Mouse (Mus musculus) limb, embryonic 14.5 days (tissue): ENCODE measurements at regions not wholly inside any gene's neighbourhood (a gene's known extent, or its start where the extent isn't known, plus 50 kb on each side); places are given as distances from the start of the nearest gene placed in this dataset.

Experiments used
- ATAC-seq: fragments of 200-750 bp; cut with Nextera tagmentation; 2 replicates; pipeline ENCODE4 v1.8.0; 2017; ENCODE audit warnings: low read depth, moderate number of reproducible peaks, moderate TSS enrichment; ENCODE audit not compliant: low FRiP score
- DNase-seq: peaks from one replicate; pipeline ENCODE4 v3.0.0-alpha.2; 2015; ENCODE audit warnings: low spot score
- H3K27ac ChIP-seq: fragments of 300-500 bp; sonication (generic); replicated peaks from 2 replicates; pipeline ENCODE4 v1.5.1; 2014; ENCODE audit warnings: low read depth, mild to moderate bottlenecking, low read length, moderate library complexity, mixed read lengths
- H3K27me3 ChIP-seq: fragments of 300-500 bp; sonication (generic); 2 replicates; pipeline ENCODE4 v1.6.1; 2014; ENCODE audit warnings: low read length, mixed read lengths; ENCODE audit not compliant: control insufficient read depth, insufficient read depth
- H3K36me3 ChIP-seq: fragments of 300-500 bp; sonication (generic); 2 replicates; pipeline ENCODE4 v1.6.1; 2014; ENCODE audit warnings: mild to moderate bottlenecking, low read length, moderate library complexity, mixed read lengths; ENCODE audit not compliant: control insufficient read depth, insufficient read depth
- H3K4me1 ChIP-seq: fragments of 300-500 bp; sonication (generic); 2 replicates; pipeline ENCODE4 v1.6.1; 2014; ENCODE audit warnings: antibody characterized with exemption, low read length, mixed read lengths; ENCODE audit not compliant: control insufficient read depth, insufficient read depth
- H3K4me2 ChIP-seq: fragments of 300-500 bp; sonication (generic); replicated peaks from 2 replicates; pipeline ENCODE4 v1.6.1; 2014; ENCODE audit warnings: low read depth, mild to moderate bottlenecking, low read length, moderate library complexity; ENCODE audit not compliant: severe bottlenecking
- H3K4me3 ChIP-seq: fragments of 300-500 bp; sonication (generic); replicated peaks from 2 replicates; pipeline ENCODE4 v1.5.1; 2014; ENCODE audit warnings: low read length
- H3K9ac ChIP-seq: fragments of 300-500 bp; sonication (generic); 2 replicates; pipeline ENCODE4 v1.6.1; 2014; ENCODE audit warnings: mild to moderate bottlenecking, low read depth, low read length, moderate library complexity; ENCODE audit not compliant: severe bottlenecking
- H3K9me3 ChIP-seq: fragments of 300-500 bp; sonication (generic); 2 replicates; pipeline ENCODE4 v1.6.1; 2016; ENCODE audit warnings: low read length; ENCODE audit not compliant: control insufficient read depth
- POLR2A ChIP-seq: fragments of 200-500 bp; IDR thresholded peaks from 2 replicates; pipeline ENCODE4 v1.8.0; 2012; ENCODE audit warnings: inconsistent platforms, mild to moderate bottlenecking, moderate library complexity, borderline replicate concordance; ENCODE audit not compliant: insufficient read depth, insufficient read length; ENCODE audit errors: extremely low read depth
- WGBS: fragments of 180-500 bp; shearing (Covaris S2); extraction: QIAGEN DNeasy Blood & Tissue Kit; methylation state at CpG from one replicate; pipeline ENCODE4 v1.1.7; 2014; 5-methylcytosine and 5-hydroxymethylcytosine counted together

DNA sequence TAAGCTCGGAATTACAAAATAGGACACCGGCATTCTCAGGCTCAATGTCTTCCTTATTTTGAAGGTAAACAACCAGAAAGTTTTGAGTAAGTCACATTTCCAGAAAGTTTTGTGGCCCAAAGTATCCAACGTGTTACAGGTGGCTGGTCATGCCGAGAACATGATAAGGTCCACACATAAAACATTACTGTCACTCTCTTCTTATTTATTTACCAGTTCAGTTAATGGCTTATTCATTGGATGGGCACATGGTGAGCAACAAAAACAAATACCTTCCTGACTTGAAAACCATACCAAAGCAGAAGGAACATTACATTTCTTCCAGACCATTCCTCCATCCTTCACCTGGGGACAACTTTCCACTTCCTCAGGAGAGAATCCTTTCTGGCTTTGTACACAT is 345.5 kb upstream of the Arid1b start:
- no peak overlapping the region for H3K9ac ChIP-seq
- no peaks in the 10 kb centered on the region for H3K4me1 ChIP-seq
- no peaks in the 10 kb centered on the region for H3K9me3 ChIP-seq
- H3K4me2 ChIP-seq = no peak overlapping the region
- DNase-seq (no peak), ATAC-seq (no peak)
- WGBS = 92% methylated on average over 4 of the region's 4 CpGs
- no peaks in the 10 kb centered on the region for H3K36me3 ChIP-seq
- no peak overlapping the region for H3K27ac ChIP-seq
- no peak for TF ChIP-seq POLR2A
- H3K27me3 ChIP-seq = no peaks in the 10 kb centered on the region
- H3K4me3 ChIP-seq = no peak overlapping the region

DNA sequence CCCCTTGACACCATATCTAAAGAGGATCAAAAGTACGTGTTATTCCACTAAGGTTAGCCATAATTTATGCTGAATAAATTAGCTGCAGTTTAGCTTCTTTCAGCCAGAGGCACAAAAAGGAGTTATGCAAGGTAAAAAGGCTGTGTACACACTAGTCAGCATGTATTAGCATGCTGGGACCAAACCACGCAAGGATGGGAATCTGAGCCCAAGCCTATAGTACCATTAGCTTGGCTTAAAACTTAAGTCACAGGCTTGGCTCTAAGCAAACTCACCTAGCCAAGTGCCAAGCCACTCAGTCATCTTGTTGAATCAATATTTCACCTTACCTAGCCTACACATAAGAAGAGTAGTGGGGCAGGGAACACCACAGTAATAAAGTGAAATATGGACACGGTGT is 339.9 kb upstream of the Arid1b start:
- WGBS = 77% methylated on average over 3 of the region's 3 CpGs
- no peaks in the 10 kb centered on the region for H3K9me3 ChIP-seq
- DNase-seq = no peak

DNA sequence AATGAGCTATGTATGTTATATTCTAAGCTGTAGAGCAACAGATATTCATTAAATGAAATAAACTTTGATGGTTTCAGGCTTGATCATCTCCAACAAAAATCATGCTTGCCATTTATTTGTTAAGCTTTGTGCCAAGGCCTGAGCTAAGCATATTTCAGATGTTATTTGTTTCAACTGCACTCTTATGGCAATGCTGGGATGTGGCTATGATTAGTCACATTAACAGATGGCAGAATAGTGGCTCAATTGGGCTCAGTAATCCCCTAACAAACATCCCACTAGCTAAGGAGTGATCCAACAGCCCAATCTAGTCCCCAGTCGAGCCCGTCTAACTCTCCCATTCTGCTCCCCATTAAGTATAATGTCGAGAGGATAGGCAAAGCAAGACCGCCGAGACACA is 332.1 kb upstream of the Arid1b start:
- Histone ChIP-seq H3K36me3 (no peaks in the 10 kb centered on the region), H3K9me3 (no peaks in the 10 kb centered on the region), H3K4me2 (no peak overlapping the region), H3K4me3 (no peak overlapping the region), H3K9ac (no peak overlapping the region), H3K27ac (no peak overlapping the region), H3K4me1 (no peaks in the 10 kb centered on the region), H3K27me3 (no peaks in the 10 kb centered on the region)
- WGBS = 94% methylated on average over 5 of the region's 5 CpGs
- DNase-seq (no peak), ATAC-seq (no peak)
- TF ChIP-seq POLR2A = no peak

More for the DNA sequence above, 339.9 kb upstream of the Arid1b start:
- no peak overlapping the region for H3K27ac ChIP-seq
- H3K27me3 ChIP-seq = no peaks in the 10 kb centered on the region
- H3K36me3 ChIP-seq = no peaks in the 10 kb centered on the region
- no peak overlapping the region for H3K4me2 ChIP-seq
- ATAC-seq = no peak
- H3K4me1 ChIP-seq = no peaks in the 10 kb centered on the region
- no peak for TF ChIP-seq POLR2A
- no peak overlapping the region for H3K4me3 ChIP-seq
- no peak overlapping the region for H3K9ac ChIP-seq

DNA sequence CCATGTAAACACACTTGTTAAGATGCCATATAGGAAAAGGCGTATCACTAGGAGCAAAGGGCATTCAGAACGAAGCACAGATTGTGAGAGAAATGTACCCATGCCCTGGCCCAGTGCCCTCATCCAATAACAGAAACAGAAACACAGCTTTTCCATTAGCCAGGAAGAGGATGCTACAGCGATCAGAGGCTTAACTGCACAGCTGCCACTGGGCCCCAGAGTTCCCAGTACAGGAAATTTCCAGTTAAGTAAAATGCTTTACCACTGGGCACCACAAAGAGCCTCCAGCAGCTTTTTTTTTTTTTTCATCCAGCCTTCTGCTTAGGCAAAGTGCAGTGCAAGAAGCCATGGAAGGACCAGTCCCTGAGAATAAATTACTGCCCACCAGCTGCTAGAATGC is 325.6 kb upstream of the Arid1b start:
- no peak for TF ChIP-seq POLR2A
- no peak overlapping the region for H3K27ac ChIP-seq
- H3K4me3 ChIP-seq = no peak overlapping the region
- DNase-seq (no peak), ATAC-seq (no peak)
- H3K9me3 ChIP-seq = no peaks in the 10 kb centered on the region
- no peaks in the 10 kb centered on the region for H3K4me1 ChIP-seq
- 69% methylated on average over 3 of the region's 3 CpGs for WGBS
- no peaks in the 10 kb centered on the region for H3K36me3 ChIP-seq
- H3K9ac ChIP-seq = no peak overlapping the region
- H3K27me3 ChIP-seq = no peaks in the 10 kb centered on the region
- H3K4me2 ChIP-seq = no peak overlapping the region

DNA sequence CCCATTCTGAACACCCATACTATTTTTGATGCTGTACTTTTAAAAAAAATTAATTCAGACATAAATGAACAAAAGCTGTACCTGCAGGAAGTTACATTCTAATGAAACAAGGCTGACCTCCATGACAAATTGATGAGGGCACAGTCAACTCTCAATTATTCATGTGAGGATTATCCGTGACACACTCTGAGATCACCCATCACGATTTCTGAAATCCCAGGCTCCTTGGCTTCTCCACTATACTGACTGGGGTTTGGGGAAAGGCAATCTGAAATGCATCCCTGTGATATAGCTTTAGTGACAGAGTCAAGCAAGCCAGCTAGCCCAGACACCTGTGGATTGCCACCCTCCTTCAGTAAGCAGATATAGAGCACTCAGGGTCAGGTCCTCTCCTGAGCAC is 320.9 kb upstream of the Arid1b start:
- no peak for DNase-seq
- no peak for ATAC-seq
- H3K4me3 ChIP-seq = no peak overlapping the region
- H3K9me3 ChIP-seq = no peaks in the 10 kb centered on the region
- TF ChIP-seq POLR2A = no peak
- 80% methylated on average over 2 of the region's 2 CpGs for WGBS
- H3K4me1 ChIP-seq = no peaks in the 10 kb centered on the region
- no peak overlapping the region for H3K27ac ChIP-seq
- no peaks in the 10 kb centered on the region for H3K27me3 ChIP-seq
- H3K4me2 ChIP-seq = no peak overlapping the region
- no peak overlapping the region for H3K9ac ChIP-seq
- H3K36me3 ChIP-seq = no peaks in the 10 kb centered on the region

DNA sequence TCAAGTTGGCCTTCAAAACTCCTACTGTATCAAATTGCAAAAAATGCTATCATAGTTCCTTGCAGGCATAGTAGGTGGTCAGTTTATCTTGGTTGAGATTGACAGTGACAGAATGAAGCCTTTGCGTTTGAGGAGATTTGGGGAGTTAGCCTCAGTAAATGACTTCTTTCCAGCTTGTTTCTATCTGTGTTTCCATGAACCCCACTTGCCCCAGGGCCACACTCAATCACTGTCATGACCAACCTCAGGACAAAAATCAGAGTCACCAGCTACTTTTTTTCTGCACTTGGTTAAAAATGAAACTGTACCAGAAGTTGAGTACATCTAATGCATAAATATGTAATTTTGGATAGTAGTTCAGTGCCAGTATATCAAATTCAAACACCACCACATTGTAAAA is 287.7 kb upstream of the Arid1b start:
- WGBS = 82% methylated on average over 1 of the region's 1 CpGs
- Histone ChIP-seq H3K4me1 (no peaks in the 10 kb centered on the region), H3K9ac (no peak overlapping the region), H3K4me2 (no peak overlapping the region), H3K9me3 (no peaks in the 10 kb centered on the region), H3K27ac (no peak overlapping the region), H3K4me3 (no peak overlapping the region), H3K27me3 (no peaks in the 10 kb centered on the region), H3K36me3 (no peaks in the 10 kb centered on the region)
- no peak for ATAC-seq
- no peak for DNase-seq
- TF ChIP-seq POLR2A = no peak
